Mouse (Mus musculus) skeletal muscle tissue, adult 2 months (tissue): Measurements from ENCODE around the gene Lypd9.
A peak's percentile ranks its signal among the peaks of the same experiment; 100 is the strongest.
"Not testable (repeated sequence)": the region's sequence is repeated elsewhere in the genome, so short reads cannot be mapped to it uniquely, and the experiment has no call there.

Experiments
- DNase-seq: peaks from one replicate; pipeline ENCODE4 v3.0.0-alpha.2; 2012; ENCODE audit warnings: low read depth, low spot score

The Lypd9 gene

GRCm38 (mm10) chr11:58452759-58453158 lies at the start of gene Lypd9:
Gene Lypd9 (minus strand): TSS chr11:58452923.
- DNase-seq: no peak

GRCm38 (mm10) chr11:58502472-58502871 lies 49.7 kb upstream of the Lypd9 start, which contains the start of gene Olfr331:
Gene Olfr331 (minus strand): TSS chr11:58502572.
- not testable (repeated sequence) for DNase-seq

GRCm38 (mm10) chr11:58499290-58499689 lies 46.6 kb upstream of the Lypd9 start:
- DNase-seq: no peak

- DNase-seq: no peak
These were observed 46.0 kb upstream of the Lypd9 start for GRCm38 (mm10) chr11:58498761-58499160.

GRCm38 (mm10) chr11:58492455-58492854 lies 39.7 kb upstream of the Lypd9 start, which contains the start of gene Olfr332:
Gene Olfr332 (minus strand): TSS chr11:58492555.
- DNase-seq: no peak

GRCm38 (mm10) chr11:58462170-58462569 lies 9.4 kb upstream of the Lypd9 start, which contains the start of gene Olfr30:
Gene Olfr30 (minus strand): TSS chr11:58462270.
- no peak for DNase-seq

- no peak for DNase-seq
These were observed 869 bp upstream of the Lypd9 start for GRCm38 (mm10) chr11:58453592-58453991.

- DNase-seq: no peak
These were observed 14.9 kb downstream of the Lypd9 start for GRCm38 (mm10) chr11:58437866-58438265.

- no peak for DNase-seq
These were observed 20.5 kb downstream of the Lypd9 start, which contains the start of gene Gm12253 for GRCm38 (mm10) chr11:58432259-58432658. Gene Gm12253 (plus strand): TSS chr11:58432559.

- DNase-seq: no peak
These were observed 31.9 kb downstream of the Lypd9 start, which contains the start of gene 1810065E05Rik for GRCm38 (mm10) chr11:58420815-58421214. Gene 1810065E05Rik (plus strand): TSS chr11:58421111.

GRCm38 (mm10) chr11:58418336-58418735 lies 34.4 kb downstream of the Lypd9 start:
- peak; percentile 38 for DNase-seq

- no peak for DNase-seq
These were observed 44.7 kb downstream of the Lypd9 start for GRCm38 (mm10) chr11:58408066-58408465.

GRCm38 (mm10) chr11:58400655-58401054 lies 52.1 kb downstream of the Lypd9 start:
- no peak for DNase-seq

- no peak for DNase-seq
These were observed 52.6 kb downstream of the Lypd9 start for GRCm38 (mm10) chr11:58399985-58400645.
